Mouse (Mus musculus) monocyte, adult 59 days (primary cell): Measurements from ENCODE around the gene Sqor. TPM values are rescaled to one million over a fixed set of nuclear protein-coding genes. Genes with fewer than 3 reads are reported as not detected.

Source experiments
- total RNA-seq, 2 experiments: library from RNA; stranded (reverse); gene quantifications; one replicate each; pipeline ENCODE4 v1.2.4; 2023

Sqor gene
- total RNA-seq: 10 to 100 TPM; 71.7 to 81.3 TPM

GRCm38 (mm10) chr2:122765071-122765793 lies at the start of gene Sqor:
TSS of gene Sqor (plus strand) at chr2:122765237.

GRCm38 (mm10) chr2:122737894-122738830 lies 26.9 kb upstream of the Sqor start, which contains the start of gene Bloc1s6:
TSS of gene Bloc1s6 (plus strand) at chr2:122738503.

Other genes with a start within 250 kb of the Sqor start
- gene Gatm, start 153.9 kb upstream of the Sqor start, total RNA-seq: 10 to 100 TPM; 27.9 to 30.9 TPM
- gene AA467197, start 128.3 kb upstream of the Sqor start, total RNA-seq: 1 to 10 TPM in 1 of 2 experiments, under 1 TPM in 1; 0.73 to 2.9 TPM
- 1 to 10 TPM in 1 of 2 experiments, under 1 TPM in 1; 0.66 to 1.0 TPM for gene Slc30a4, start 62.6 kb upstream of the Sqor start, total RNA-seq
- gene Bloc1s6, start 26.7 kb upstream of the Sqor start, total RNA-seq: 10 to 100 TPM; 17.6 to 20.1 TPM